Mouse (Mus musculus) C2C12 (cell line): ENCODE measurements around the gene Sh3pxd2a. TPM values are rescaled to one million over a fixed set of nuclear protein-coding genes. Genes with fewer than 3 reads are reported as not detected.

Experiments
- H3K27me3 ChIP-seq: one replicate; pipeline ENCODE4 v1.6.1; 2011; ENCODE audit not compliant: control insufficient read depth, insufficient read depth, insufficient read length
- H3K36me3 ChIP-seq: one replicate; pipeline ENCODE4 v1.6.1; 2011; ENCODE audit not compliant: control insufficient read depth, insufficient read depth
- H3K4me3 ChIP-seq: one replicate; pipeline ENCODE4 v1.5.1; 2011; ENCODE audit warnings: mild to moderate bottlenecking, control low read depth; ENCODE audit not compliant: poor library complexity, insufficient read depth, severe bottlenecking
- H3K79me2 ChIP-seq: one replicate; pipeline ENCODE4 v1.6.1; 2011; ENCODE audit not compliant: control insufficient read depth, insufficient read depth
- H3K79me3 ChIP-seq: one replicate; pipeline ENCODE4 v1.6.1; 2011; ENCODE audit warnings: low read depth, control low read depth
- H3ac ChIP-seq: one replicate; pipeline ENCODE3; 2011; ENCODE audit warnings: low read depth; ENCODE audit not compliant: control insufficient read depth, insufficient read length
- CEBPB ChIP-seq: IDR thresholded peaks from one replicate; pipeline ENCODE4 v1.6.1; 2011; ENCODE audit warnings: low read depth, mild to moderate bottlenecking, control low read depth, moderate library complexity
- CTCF ChIP-seq: IDR thresholded peaks from one replicate; pipeline ENCODE4 v1.5.1; 2011; ENCODE audit not compliant: control insufficient read depth, insufficient read depth, insufficient read length
- FOSL1 ChIP-seq: IDR thresholded peaks from one replicate; pipeline ENCODE4 v1.8.0; 2011; ENCODE audit warnings: mild to moderate bottlenecking, low read length; ENCODE audit not compliant: poor library complexity, insufficient read depth, severe bottlenecking
- MAX ChIP-seq: IDR thresholded peaks from one replicate; pipeline ENCODE4 v1.6.1; 2011; ENCODE audit warnings: mild to moderate bottlenecking, control low read depth
- MYOD1 ChIP-seq: IDR thresholded peaks from one replicate; pipeline ENCODE4 v1.6.1; 2011; ENCODE audit warnings: low read depth; ENCODE audit not compliant: control insufficient read depth, insufficient read length
- MYOG ChIP-seq: IDR thresholded peaks from one replicate; pipeline ENCODE4 v1.6.1; 2011; ENCODE audit not compliant: control insufficient read depth, insufficient read length; ENCODE audit errors: extremely low read depth
- USF1 ChIP-seq: IDR thresholded peaks from one replicate; pipeline ENCODE4 v1.6.1; 2011; ENCODE audit warnings: low read depth, mild to moderate bottlenecking, control low read depth, moderate library complexity
- polyA plus RNA-seq: library from polyadenylated mRNA; unstranded; fragments of >200 nt; fragmentation: generic; extraction: Trizol; gene quantifications from one replicate; pipeline ENCODE4 v1.2.1, GENCODE M21; 2012; ENCODE audit warnings: missing spikeins

The Sh3pxd2a gene
- polyA plus RNA-seq, 1 experiment = 22.2 TPM

GRCm38 (mm10) chr19:47436236-47436635 lies 28.0 kb downstream of the Sh3pxd2a start:
- H3ac ChIP-seq = no peak overlapping the region
- H3K36me3 ChIP-seq = no peaks in the 10 kb centered on the region
- no peak overlapping the region for H3K4me3 ChIP-seq
- H3K79me2 ChIP-seq = peaks cover 12% of the 10 kb centered on the region
- H3K79me3 ChIP-seq = no peaks in the 10 kb centered on the region
- H3K27me3 ChIP-seq = no peaks in the 10 kb centered on the region
- no peak for TF ChIP-seq USF1
- no peak for TF ChIP-seq CEBPB
- no peak for TF ChIP-seq MYOG
- no peak for TF ChIP-seq CTCF
- TF ChIP-seq MAX = no peak
- no peak for TF ChIP-seq FOSL1
- TF ChIP-seq MYOD1 = no peak

GRCm38 (mm10) chr19:47434655-47435054 lies 29.5 kb downstream of the Sh3pxd2a start:
- H3ac ChIP-seq = no peak overlapping the region
- no peak overlapping the region for H3K4me3 ChIP-seq
- H3K36me3 ChIP-seq = no peaks in the 10 kb centered on the region
- H3K79me3 ChIP-seq = no peaks in the 10 kb centered on the region
- H3K79me2 ChIP-seq = no peaks in the 10 kb centered on the region
- TF ChIP-seq MAX (no peak), CTCF (no peak), MYOD1 (no peak), USF1 (no peak), FOSL1 (no peak), MYOG (no peak), CEBPB (no peak)
- H3K27me3 ChIP-seq = no peaks in the 10 kb centered on the region

- TF ChIP-seq USF1 (no peak), CEBPB (no peak), FOSL1 (no peak), CTCF (no peak), MYOD1 (no peak), MYOG (no peak), MAX (no peak)
- Histone ChIP-seq H3K79me3 (no peaks in the 10 kb centered on the region), H3K36me3 (no peaks in the 10 kb centered on the region), H3ac (no peak overlapping the region), H3K4me3 (no peak overlapping the region), H3K79me2 (no peaks in the 10 kb centered on the region), H3K27me3 (no peaks in the 10 kb centered on the region)
Observed at GRCm38 (mm10) chr19:47432339-47432738, 31.9 kb downstream of the Sh3pxd2a start.

GRCm38 (mm10) chr19:47431189-47431931 lies 32.8 kb downstream of the Sh3pxd2a start:
- Histone ChIP-seq H3K36me3 (no peaks in the 10 kb centered on the region), H3K27me3 (no peaks in the 10 kb centered on the region), H3K4me3 (no peak overlapping the region), H3ac (no peak overlapping the region), H3K79me2 (no peaks in the 10 kb centered on the region), H3K79me3 (no peaks in the 10 kb centered on the region)
- no peak for TF ChIP-seq MYOD1
- no peak for TF ChIP-seq MAX
- TF ChIP-seq FOSL1 = no peak
- no peak for TF ChIP-seq USF1
- no peak for TF ChIP-seq CTCF
- no peak for TF ChIP-seq MYOG
- TF ChIP-seq CEBPB = no peak

- TF ChIP-seq FOSL1 = no peak
- no peak for TF ChIP-seq MAX
- TF ChIP-seq MYOG = no peak
- no peak for TF ChIP-seq CEBPB
- TF ChIP-seq CTCF = no peak
- TF ChIP-seq USF1 = no peak
- no peak for TF ChIP-seq MYOD1
- Histone ChIP-seq H3K4me3 (no peak overlapping the region), H3K36me3 (no peaks in the 10 kb centered on the region), H3K27me3 (no peaks in the 10 kb centered on the region), H3ac (no peak overlapping the region), H3K79me2 (no peaks in the 10 kb centered on the region), H3K79me3 (peaks cover 2% of the 10 kb centered on the region)
Observed at GRCm38 (mm10) chr19:47430160-47430559, 34.0 kb downstream of the Sh3pxd2a start.
